Mouse (Mus musculus) G1E (cell line): Measurements from ENCODE around the gene Cacnb1.

Experiments
- CTCF ChIP-seq: IDR thresholded peaks from 2 replicates; pipeline ENCODE4 v1.5.1; 2012; ENCODE audit warnings: low read depth, low read length, inconsistent platforms, mixed read lengths
- GATA1 ChIP-seq: IDR thresholded peaks from 2 replicates; pipeline ENCODE4 v1.6.1; 2012; ENCODE audit warnings: borderline replicate concordance, low read length, inconsistent platforms, mixed read lengths
- POLR2AphosphoS5 ChIP-seq: IDR thresholded peaks from 2 replicates; pipeline ENCODE4 v1.6.1; 2012; ENCODE audit warnings: low read depth, low read length, inconsistent platforms; ENCODE audit not compliant: insufficient replicate concordance
- TAL1 ChIP-seq: conservative IDR thresholded peaks from 2 replicates; pipeline ENCODE4 v1.6.1; 2012; ENCODE audit warnings: low read depth, low read length, inconsistent platforms, mixed read lengths

- TF ChIP-seq CTCF (no peak), TAL1 (no peak), POLR2AphosphoS5 (no peak), GATA1 (no peak)
Observed at GRCm38 (mm10) chr11:97952367-97953006, 70.3 kb downstream of the Cacnb1 start.
